Mouse (Mus musculus) kidney, embryonic 14.5 days (tissue): Measurements from ENCODE around the gene Crtac1. TPM values are rescaled to one million over a fixed set of nuclear protein-coding genes. Genes with fewer than 3 reads are reported as not detected.

ENCODE experiments used
- ATAC-seq: fragments of 200-750 bp; cut with Nextera tagmentation; 2 replicates; pipeline ENCODE4 v1.8.0; 2017; ENCODE audit warnings: moderate number of reproducible peaks, mild to moderate bottlenecking, moderate TSS enrichment, moderate library complexity; ENCODE audit not compliant: low FRiP score, low TSS enrichment
- H3K27ac ChIP-seq: fragments of 300-500 bp; sonication (generic); 2 replicates; pipeline ENCODE4 v1.5.1; 2014; ENCODE audit warnings: low read depth, mild to moderate bottlenecking, low read length, moderate library complexity, mixed read lengths
- H3K27me3 ChIP-seq: fragments of 300-500 bp; sonication (generic); 2 replicates; pipeline ENCODE4 v1.6.1; 2014; ENCODE audit warnings: mild to moderate bottlenecking, low read length; ENCODE audit not compliant: control insufficient read depth, insufficient read depth
- H3K36me3 ChIP-seq: fragments of 300-500 bp; sonication (generic); 2 replicates; pipeline ENCODE4 v1.6.1; 2014; ENCODE audit warnings: low read length, mixed read lengths; ENCODE audit not compliant: control insufficient read depth, insufficient read depth
- H3K4me1 ChIP-seq: fragments of 300-500 bp; sonication (generic); 2 replicates; pipeline ENCODE4 v1.6.1; 2014; ENCODE audit warnings: low read length, mixed read lengths; ENCODE audit not compliant: control insufficient read depth, insufficient read depth
- H3K4me2 ChIP-seq: fragments of 300-500 bp; sonication (generic); replicated peaks from 2 replicates; pipeline ENCODE4 v1.6.1; 2014; ENCODE audit warnings: low read depth, mild to moderate bottlenecking, low read length
- H3K4me3 ChIP-seq: fragments of 300-500 bp; sonication (generic); 2 replicates; pipeline ENCODE4 v1.5.1; 2014; ENCODE audit warnings: mild to moderate bottlenecking, low read length
- H3K9ac ChIP-seq: fragments of 300-500 bp; sonication (generic); 2 replicates; pipeline ENCODE4 v1.6.1; 2014; ENCODE audit warnings: low read depth, mild to moderate bottlenecking, low read length, moderate library complexity
- H3K9me3 ChIP-seq: fragments of 300-500 bp; sonication (generic); 2 replicates; pipeline ENCODE4 v1.6.1; 2016; ENCODE audit warnings: low read length; ENCODE audit not compliant: control insufficient read depth
- whole genome bisulfite sequencing: fragments of 180-500 bp; shearing (Covaris S2); extraction: QIAGEN DNeasy Blood & Tissue Kit; methylation state at CpG from one replicate; pipeline ENCODE4 v1.1.7; 2014; 5-methylcytosine and 5-hydroxymethylcytosine counted together
- polyA plus RNA-seq: library from polyadenylated mRNA; unstranded; fragments of >200 nt; fragmentation: Nextera tagmentation; extraction: Ambion mirVana; gene quantifications from 2 replicates; pipeline ENCODE4 v1.2.1, GENCODE M21; 2014

The Crtac1 gene
- 5.7 and 6.3 TPM in 2 replicates for polyA plus RNA-seq

DNA sequence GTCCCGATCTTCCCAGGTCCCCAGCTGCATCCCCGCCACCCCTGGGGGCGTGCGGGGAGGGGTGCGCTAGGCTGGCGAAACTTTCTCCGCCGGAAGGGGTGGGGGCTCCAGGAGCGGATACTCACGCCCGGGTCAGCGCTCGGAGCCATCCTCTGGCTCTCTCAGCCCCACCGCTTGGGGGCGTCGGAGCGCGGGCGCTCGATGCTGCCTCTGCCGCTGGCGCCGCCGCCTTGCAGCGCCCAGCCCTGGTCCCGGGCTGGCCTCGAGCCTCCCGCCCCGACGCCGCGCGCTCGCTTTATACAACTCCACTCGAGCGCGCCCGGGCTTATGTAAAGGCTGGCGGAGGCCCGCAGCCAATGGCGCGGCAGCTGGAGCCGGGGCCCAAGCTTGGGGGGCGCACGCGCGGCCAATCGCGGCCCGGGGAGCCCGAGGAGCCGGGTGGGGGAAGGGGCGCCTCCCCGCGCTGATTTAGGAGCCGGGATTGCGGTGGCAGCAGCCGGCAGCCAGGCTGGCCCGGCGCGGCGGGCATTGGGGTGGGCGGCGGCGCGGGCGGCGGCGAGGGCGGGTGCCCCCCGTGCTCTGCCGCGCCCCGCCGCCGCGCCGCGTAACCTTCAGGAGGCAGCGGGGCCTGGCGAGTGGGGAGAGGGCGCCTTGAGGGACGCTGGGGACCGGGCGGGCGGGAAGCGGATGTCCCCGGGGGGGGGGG is at the start of gene Crtac1:
Gene Crtac1 (minus strand): TSS at position 299 of the 706 bp plus-strand sequence.
- Histone ChIP-seq H3K4me1 (peaks cover 5% of the 10 kb centered on the region; the same call in 1 of the 2 replicates), H3K4me2 (peak within 1 kb of the TSS; percentile 98), H3K9ac (peak within 1 kb of the TSS; percentile 64), H3K4me3 (peak within 1 kb of the TSS; percentile 56), H3K36me3 (no peaks in the 10 kb centered on the region), H3K27me3 (peaks cover 59% of the 10 kb centered on the region), H3K27ac (no peak within 1 kb of the TSS), H3K9me3 (no peaks in the 10 kb centered on the region)
- ATAC-seq = peak; percentile 92
- under 1% methylated on average over 47 of the region's 88 CpGs for WGBS

DNA sequence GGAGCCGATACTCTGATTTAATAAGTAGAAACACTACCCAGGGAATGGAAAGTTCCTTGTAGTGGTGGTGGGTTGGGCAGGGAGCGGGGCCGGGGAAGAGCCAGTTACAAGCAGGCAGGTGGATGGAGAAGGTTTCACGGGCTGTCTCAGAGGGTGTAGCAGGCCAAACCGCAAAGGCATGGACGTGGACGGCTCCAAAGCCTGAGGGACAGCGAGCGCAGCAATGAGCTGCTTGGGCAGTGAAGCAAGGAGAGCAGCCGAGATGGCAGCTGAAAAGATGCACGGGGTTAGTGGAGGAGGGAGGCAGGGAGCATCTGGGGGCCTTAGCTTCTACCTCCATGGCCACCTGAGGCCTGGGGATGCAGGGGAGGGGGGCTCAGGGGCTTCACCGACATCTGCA is 46.7 kb upstream of the Crtac1 start:
- H3K4me2 ChIP-seq = no peak overlapping the region
- WGBS = 37% methylated on average over 12 of the region's 12 CpGs
- H3K36me3 ChIP-seq = no peaks in the 10 kb centered on the region
- no peaks in the 10 kb centered on the region for H3K9me3 ChIP-seq
- H3K4me1 ChIP-seq = no peaks in the 10 kb centered on the region
- no peak overlapping the region for H3K4me3 ChIP-seq
- no peak overlapping the region for H3K9ac ChIP-seq
- no peak overlapping the region for H3K27ac ChIP-seq
- 0 out of 2 replicates have a peak, but pooled peaks cover 2% of the 10 kb centered on the region for H3K27me3 ChIP-seq
- ATAC-seq = 0 out of 2 replicates have a peak, but pooled peaks have one; percentile 39

DNA sequence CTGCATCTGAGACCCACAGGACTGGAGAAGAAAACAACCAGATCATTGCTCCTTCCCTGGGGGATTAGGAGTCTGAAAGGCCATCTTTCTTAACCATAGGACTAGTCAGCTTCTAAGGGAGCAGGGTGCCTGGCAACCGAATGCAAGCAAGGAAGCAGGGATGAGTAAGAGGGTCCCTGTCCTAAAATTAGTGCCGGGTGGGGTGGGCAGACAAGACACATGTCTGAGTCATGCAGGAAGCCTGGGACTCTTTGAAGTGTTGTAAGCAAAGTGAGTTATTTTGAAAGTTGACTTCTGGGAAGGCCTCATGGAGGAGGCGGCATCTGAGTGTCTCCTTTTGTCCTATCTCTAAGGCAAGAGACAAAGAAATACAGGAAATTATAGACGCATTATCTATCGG is 46.2 kb upstream of the Crtac1 start:
- WGBS = 85% methylated on average over 5 of the region's 5 CpGs
- H3K36me3 ChIP-seq = no peaks in the 10 kb centered on the region
- no peak for ATAC-seq
- H3K9me3 ChIP-seq = no peaks in the 10 kb centered on the region
- H3K4me3 ChIP-seq = no peak overlapping the region
- no peak overlapping the region for H3K27ac ChIP-seq
- H3K4me2 ChIP-seq = no peak overlapping the region
- no peak overlapping the region for H3K9ac ChIP-seq
- H3K27me3 ChIP-seq = 0 out of 2 replicates have a peak, but pooled peaks cover 2% of the 10 kb centered on the region
- no peaks in the 10 kb centered on the region for H3K4me1 ChIP-seq

DNA sequence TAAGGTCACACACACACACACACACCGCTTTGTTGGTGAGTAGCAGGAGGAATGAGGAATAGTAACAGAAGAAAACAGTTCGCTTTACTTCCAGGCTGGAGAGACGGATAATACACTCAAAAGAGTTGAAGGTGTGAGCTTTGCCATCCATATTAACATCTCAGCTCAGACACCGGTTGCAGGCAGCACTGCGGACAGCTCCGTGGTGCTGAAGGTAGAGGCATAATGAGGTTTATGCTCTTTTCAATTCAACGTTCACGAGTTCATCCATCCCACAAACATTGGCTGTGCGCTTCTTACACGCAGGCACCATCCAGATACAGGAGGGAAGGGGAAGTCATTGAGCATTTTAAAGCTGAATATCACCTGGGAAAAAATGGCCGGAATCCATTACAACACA is 41.2 kb upstream of the Crtac1 start:
- H3K9me3 ChIP-seq = no peaks in the 10 kb centered on the region
- no peak overlapping the region for H3K4me3 ChIP-seq
- no peaks in the 10 kb centered on the region for H3K36me3 ChIP-seq
- H3K9ac ChIP-seq = no peak overlapping the region
- 24% methylated on average over 11 of the region's 11 CpGs for WGBS
- ATAC-seq = no peak
- no peak overlapping the region for H3K4me2 ChIP-seq
- no peaks in the 10 kb centered on the region for H3K4me1 ChIP-seq
- no peaks in the 10 kb centered on the region for H3K27me3 ChIP-seq
- H3K27ac ChIP-seq = no peak overlapping the region

DNA sequence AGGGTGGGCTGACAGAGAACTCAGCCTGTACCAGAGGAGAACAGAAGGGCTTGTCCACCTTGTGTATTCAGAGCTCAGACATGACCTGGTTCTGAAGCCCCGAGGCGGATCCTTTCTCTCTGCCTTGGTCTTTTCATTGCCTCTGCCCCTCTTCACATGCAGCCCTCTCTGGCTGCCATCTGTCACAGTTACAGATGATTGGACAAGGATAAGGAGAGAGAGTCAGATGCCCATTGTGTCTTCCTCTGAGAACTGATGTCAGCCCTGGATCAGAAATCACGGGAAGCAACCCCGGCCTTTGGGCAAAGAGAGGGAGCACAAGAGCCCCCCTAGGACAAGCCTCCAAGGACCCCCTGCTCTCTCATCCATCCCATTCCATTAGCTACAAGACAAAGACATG is 40.0 kb upstream of the Crtac1 start:
- Histone ChIP-seq H3K4me2 (no peak overlapping the region), H3K9me3 (no peaks in the 10 kb centered on the region), H3K27ac (no peak overlapping the region), H3K4me1 (no peaks in the 10 kb centered on the region), H3K9ac (no peak overlapping the region), H3K36me3 (no peaks in the 10 kb centered on the region), H3K4me3 (no peak overlapping the region), H3K27me3 (no peaks in the 10 kb centered on the region)
- WGBS = 94% methylated on average over 4 of the region's 4 CpGs
- ATAC-seq = no peak

DNA sequence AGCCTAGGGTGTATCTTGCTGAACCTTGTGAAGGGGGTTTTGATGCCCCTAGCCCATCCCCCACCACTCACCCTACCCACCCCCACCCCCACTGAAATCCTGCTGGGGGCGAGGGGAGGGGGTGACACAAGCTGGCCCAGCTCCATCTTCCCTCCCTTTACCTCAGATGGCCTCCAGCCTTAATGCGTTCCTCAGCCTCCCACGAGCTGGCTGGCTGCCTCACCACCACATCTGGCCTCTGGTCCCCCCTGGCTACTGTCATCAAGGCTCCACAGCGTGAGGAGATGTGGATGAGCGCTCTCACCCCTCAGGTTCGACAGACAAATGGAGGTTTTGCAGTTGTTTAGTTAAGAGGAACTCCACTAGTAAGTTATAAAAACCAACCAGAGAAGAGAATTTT is 30.3 kb upstream of the Crtac1 start:
- no peak overlapping the region for H3K9ac ChIP-seq
- no peak overlapping the region for H3K4me2 ChIP-seq
- H3K4me3 ChIP-seq = no peak overlapping the region
- H3K27ac ChIP-seq = no peak overlapping the region
- H3K4me1 ChIP-seq = 0 out of 2 replicates have a peak, but pooled peaks cover 5% of the 10 kb centered on the region
- no peaks in the 10 kb centered on the region for H3K27me3 ChIP-seq
- WGBS = 12% methylated on average over 6 of the region's 6 CpGs
- no peaks in the 10 kb centered on the region for H3K9me3 ChIP-seq
- no peaks in the 10 kb centered on the region for H3K36me3 ChIP-seq
- no peak for ATAC-seq

DNA sequence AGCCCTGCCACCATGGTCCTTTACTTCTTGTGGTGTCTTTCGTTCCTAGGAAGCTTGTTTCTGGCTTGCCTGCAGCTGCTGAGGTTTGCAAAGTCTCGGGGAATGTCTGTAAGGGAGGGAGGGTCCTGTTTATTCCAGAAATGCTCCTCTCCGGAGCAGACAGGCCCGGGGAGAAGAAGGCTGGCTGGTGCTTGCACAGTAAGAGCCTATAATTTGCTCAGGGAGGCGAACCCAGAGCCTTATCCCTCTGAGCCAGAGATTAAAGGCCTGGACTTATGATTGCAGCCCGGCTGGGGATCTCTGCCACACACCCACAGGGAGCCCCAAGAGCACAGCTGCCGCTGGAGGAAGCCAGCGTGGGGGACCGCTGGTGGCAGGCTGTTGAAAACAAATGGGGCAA is 29.8 kb upstream of the Crtac1 start:
- H3K9ac ChIP-seq = no peak overlapping the region
- no peak overlapping the region for H3K4me2 ChIP-seq
- no peaks in the 10 kb centered on the region for H3K36me3 ChIP-seq
- H3K4me3 ChIP-seq = no peak overlapping the region
- no peaks in the 10 kb centered on the region for H3K27me3 ChIP-seq
- H3K9me3 ChIP-seq = no peaks in the 10 kb centered on the region
- 43% methylated on average over 9 of the region's 9 CpGs for WGBS
- 0 out of 2 replicates have a peak, but pooled peaks cover 5% of the 10 kb centered on the region for H3K4me1 ChIP-seq
- ATAC-seq = no peak
- no peak overlapping the region for H3K27ac ChIP-seq

DNA sequence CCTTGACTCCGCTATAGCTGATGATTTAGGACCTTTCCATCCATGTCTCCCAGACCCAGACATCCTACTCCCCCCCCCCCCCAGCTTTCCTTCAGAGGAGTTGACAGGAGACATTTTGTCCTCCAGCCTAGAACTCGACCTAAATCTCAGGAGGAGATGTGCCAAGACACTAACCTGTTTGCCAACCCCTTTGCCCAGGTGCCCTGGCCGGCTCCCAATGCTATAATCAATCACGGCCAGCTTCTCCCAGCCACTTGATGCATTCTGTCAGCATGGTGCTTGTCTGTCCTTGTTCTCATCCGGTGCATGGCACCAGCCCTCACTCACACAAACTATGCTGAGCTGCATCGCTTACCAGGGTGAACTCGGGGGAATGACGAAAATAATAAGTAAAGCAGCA is 27.9 kb upstream of the Crtac1 start:
- H3K4me2 ChIP-seq = no peak overlapping the region
- no peak overlapping the region for H3K9ac ChIP-seq
- no peak for ATAC-seq
- H3K27me3 ChIP-seq = no peaks in the 10 kb centered on the region
- H3K9me3 ChIP-seq = no peaks in the 10 kb centered on the region
- no peak overlapping the region for H3K27ac ChIP-seq
- 0 out of 2 replicates have a peak, but pooled peaks cover 5% of the 10 kb centered on the region for H3K4me1 ChIP-seq
- no peaks in the 10 kb centered on the region for H3K36me3 ChIP-seq
- no peak overlapping the region for H3K4me3 ChIP-seq
- 84% methylated on average over 8 of the region's 8 CpGs for WGBS

DNA sequence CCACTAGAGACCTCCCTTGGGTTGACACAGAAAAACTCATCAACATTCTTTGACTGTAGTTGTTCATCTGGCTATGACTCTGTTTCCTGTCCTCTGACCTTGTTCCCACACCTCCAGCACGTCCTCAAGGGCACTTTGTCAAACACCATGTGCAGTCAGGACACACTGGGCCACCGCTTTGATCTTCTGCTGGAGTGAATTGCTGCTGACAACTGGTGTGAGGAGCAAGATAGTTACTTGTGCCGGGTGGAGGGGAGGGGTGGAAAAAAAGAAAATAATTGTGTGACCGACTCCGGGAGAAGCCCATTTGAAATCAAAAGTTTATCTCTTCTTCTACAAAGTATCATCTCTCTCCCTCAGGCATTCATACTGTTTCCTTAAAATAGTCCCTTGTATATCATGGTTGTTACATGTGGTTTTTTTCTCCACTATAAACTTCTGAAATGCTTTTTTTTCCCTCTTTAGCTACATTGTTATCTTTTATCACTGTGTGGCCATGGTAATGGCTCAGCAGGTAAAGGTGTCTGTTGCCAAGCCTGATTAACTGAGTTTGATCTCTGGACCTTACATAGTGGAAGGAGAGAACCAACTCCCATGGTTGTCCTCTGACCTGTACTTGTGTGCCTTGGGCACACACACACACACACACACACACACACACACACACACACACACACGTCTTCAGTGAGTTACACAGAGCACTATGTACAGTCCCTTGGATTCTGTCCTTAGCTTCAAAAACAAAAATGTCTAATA is 23.1 kb upstream of the Crtac1 start:
- no peak overlapping the region for H3K4me2 ChIP-seq
- no peak overlapping the region for H3K9ac ChIP-seq
- no peaks in the 10 kb centered on the region for H3K9me3 ChIP-seq
- H3K27ac ChIP-seq = no peak overlapping the region
- no peaks in the 10 kb centered on the region for H3K36me3 ChIP-seq
- no peaks in the 10 kb centered on the region for H3K27me3 ChIP-seq
- ATAC-seq = no peak
- no peaks in the 10 kb centered on the region for H3K4me1 ChIP-seq
- H3K4me3 ChIP-seq = no peak overlapping the region
- WGBS = 31% methylated on average over 6 of the region's 6 CpGs
